Mouse (Mus musculus): ENCODE results near the gene Ddx20.
"Not testable (repeated sequence)": the region's sequence is repeated elsewhere in the genome, so short reads cannot be mapped to it uniquely, and the experiment has no call there.

The Ddx20 gene

DNA sequence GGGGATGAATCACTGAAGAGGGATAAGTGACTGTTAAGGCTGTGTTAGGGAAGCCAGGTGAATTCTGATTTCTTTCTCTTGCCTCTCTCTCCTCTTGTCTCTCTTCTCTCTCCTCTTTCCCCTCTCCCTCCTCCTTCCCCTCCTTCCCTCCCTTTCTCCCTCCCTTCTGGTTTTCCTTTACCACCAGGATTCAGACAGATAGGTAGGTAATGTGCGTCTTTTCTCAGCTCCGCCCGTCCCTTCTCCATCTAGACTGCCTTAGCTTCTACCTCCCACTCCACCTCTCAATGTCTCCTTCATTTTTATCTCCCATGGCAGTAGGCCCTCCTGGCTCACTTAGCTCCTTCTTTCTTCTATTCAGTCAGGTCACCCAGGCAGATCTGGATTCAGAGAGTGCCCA, 18.2 kb upstream of the Ddx20 start:
- DNase-seq (ENCODE audit: low read depth in 1 of 2, low spot score in 2 of 2) = no peak

DNA sequence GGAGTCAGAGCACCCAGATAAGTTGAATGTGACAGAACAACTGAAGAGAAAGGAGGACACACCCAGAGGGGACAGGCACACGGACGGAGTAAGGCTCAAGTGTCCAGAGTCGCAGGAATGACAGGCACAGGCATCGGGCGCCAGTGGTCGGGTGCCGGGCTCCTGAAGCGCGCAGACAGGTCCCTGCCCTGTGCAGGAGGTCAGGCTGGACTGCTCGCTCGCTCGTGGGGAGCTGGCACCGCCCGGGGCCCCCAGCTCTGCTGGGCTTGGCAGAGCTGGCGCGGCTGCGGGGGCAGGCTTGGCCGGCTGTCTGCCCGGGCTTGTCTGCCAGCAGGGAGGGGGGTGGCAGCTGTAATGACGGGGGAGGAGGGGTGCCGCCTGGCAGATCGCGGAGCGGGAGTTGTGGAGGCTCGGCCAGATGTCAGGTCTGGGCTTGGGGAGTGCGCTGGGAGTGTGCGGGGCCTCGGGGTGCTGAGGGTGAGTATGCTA, 17.7 kb upstream of the Ddx20 start:
- no peak for DNase-seq (ENCODE audit: low read depth in 1 of 2, low spot score in 2 of 2)

DNA sequence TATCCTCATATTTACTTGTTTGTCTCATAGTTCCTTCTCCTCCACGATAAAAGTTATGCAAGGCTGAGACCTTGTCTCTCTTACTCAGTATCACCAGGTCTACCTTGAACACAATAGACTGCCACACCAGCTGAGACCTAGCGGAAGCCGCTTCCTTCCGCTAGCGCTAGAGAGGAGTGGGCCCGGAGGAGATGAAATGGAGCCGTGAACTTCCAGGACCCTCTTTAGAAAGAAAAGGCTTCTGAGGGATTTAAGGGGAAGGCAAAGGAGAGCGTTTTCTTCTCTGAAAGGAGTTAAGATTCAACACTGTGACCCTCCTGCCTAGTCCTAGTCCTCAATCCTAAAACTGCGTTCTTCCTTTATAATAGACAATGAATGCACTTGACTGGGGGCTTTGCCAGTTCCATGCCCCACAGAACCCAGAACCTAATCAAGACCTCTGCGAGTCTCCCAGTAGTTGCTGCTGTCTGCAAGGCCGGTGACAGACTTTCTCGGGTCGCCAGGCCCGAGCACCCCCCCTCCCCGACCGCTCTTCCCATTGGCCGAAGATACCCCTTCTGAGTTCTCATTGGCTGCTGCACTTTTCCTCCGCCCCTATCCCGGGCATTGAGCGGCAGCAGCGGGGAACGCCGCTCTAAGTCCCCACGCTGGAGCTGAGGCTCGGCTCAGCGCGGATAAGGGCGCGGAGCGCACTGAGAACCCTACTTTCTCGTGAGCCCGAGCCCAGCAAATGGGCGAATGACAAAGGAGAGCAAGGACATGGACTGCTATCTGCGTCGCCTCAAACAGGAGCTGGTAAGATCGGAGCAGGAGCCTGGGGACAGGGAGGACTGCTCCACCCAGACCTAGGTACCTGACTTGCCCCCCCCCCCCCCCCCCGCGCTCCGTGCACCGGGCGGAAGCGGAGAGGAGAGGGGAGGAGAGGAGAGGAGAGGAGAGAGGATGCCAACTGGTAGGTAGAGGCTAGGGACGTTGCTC, 16.9 kb upstream of the Ddx20 start, which contains the start of gene Inka2:
TSS of gene Inka2 (plus strand) at position 569 of the 978 bp plus-strand sequence.
- no peak for DNase-seq (ENCODE audit: low read depth in 1 of 2, low spot score in 2 of 2)

DNA sequence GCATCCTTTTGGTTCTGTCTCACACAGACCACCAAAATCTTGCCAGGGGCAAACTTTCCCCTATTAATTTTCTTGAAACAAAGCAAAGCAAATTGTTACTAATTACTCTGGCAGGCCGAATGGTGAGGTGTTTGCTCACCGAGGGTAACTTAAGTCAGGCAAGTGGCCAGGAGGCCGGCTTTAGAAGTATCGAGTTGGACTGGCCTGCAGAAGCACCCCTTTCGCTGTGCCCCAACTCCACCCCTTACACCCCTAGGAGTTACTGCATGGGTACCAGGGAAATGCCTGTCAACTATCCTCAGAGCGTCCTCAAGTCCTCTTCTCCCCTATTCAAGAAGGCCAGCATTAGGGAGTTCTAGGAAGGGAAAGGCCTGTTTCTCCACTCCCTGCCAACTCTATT, 16.2 kb upstream of the Ddx20 start:
- no peak for DNase-seq (ENCODE audit: low read depth in 1 of 2, low spot score in 2 of 2)

DNA sequence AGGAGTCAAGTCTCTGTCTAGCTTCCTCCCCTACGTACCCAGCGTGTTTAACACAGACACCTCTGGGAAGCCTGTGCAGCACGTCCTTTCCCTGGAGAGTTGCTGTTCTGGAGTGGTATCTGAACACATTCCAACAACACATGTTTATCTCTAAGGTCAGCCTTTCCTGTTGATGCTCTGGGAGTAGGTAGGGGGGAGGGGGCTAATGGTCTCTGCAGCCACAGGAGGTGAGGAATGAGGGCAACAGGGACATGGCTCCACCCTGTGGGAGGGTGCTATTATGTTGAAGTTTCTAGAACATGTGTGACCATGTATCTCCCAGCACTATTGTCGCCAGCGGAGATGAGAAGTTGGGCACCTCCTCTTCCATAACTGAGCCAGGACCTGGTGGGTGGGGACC, 14.0 kb upstream of the Ddx20 start:
- no peak for DNase-seq (ENCODE audit: low read depth in 1 of 2, low spot score in 2 of 2)

DNA sequence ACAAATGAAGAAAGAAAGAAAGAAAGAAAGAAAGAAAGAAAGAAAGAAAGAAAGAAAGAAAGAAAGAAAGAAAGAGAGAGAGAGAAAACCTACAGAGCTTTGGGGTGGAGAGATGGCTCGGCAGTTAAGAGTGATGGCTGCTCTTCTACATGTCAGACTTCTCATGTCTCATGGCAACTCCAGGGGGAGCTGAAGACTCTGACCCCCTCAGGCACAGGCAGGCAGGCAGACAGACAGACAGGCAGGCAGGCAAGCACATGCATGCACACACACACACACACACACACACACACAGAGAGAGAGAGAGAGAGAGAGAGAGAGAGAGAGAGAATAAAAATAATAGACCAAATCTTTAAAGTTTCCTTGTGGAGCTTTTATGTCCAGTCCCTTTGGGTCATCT, 13.4 kb upstream of the Ddx20 start:
- DNase-seq (ENCODE audit: low read depth in 1 of 2, low spot score in 2 of 2) = not testable (repeated sequence)

DNA sequence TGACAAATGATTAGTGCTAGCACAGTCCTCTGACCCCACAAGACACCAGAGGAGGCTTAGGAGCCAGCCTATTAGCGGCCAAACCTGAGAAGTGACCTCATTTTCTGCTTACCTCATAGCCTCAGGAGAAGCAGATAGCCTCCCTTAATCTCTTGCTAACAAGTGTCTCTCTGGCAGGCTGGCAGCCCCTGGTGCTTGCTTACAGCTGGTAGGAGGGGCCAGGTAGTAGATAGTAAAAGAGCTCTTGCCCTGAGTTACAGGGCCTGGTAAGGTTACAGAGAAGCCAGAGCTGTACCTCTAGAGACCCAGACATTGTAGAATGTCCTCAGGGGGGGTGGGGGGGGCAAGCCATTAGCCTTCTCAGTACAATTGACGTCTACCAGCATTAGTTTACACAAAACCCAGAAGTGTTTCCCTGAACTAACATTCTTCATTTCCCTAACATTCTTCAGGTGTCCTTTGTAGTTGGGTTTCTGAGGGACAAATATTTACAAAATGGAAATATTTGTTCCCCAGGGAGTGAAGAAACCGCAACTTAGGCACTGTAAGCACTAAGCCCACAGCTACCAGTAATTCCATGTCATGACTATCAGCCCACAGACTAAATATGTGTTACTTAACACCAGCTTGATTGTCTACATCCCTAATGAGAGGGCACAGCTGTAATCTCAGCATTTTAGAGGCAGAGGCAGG, 12.0 kb upstream of the Ddx20 start:
- DNase-seq (ENCODE audit: low read depth in 1 of 2, low spot score in 2 of 2) = no peak

DNA sequence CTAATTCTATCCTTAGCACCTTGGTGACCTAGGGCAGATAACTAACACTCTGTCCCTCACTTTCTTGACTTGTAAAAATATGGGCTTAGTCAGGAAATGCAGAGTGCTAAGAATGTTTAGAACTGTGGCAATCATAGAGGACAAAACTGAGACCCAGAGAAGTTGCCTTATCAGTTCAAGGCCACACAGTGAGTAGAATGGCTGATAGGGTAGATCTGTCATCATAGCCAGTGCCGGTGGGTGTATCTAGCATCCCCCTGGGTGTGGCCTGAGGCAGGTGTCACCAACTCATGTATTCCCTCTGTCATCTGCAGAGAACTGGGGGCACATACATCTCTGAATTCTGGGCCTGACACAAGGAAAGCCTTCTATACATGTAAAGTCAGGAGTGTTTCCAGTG, 10.9 kb upstream of the Ddx20 start:
- DNase-seq (ENCODE audit: low read depth in 1 of 2, low spot score in 2 of 2) = no peak

DNA sequence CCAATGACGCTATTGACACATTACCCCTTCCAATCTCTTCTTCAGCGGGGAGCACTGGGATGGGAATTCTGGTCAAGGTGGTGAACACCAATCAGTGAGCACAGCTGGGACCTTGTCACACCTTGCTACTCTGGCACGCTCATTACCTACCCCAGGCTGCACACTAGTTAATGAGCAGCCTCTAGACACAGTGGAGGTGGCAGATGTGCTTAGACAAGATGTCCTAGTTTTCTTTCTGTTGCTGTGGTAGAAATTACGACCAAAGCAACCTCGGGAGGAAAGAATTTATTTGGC, 9.7 kb upstream of the Ddx20 start:
- no peak for DNase-seq (ENCODE audit: low read depth in 1 of 2, low spot score in 2 of 2)

DNA sequence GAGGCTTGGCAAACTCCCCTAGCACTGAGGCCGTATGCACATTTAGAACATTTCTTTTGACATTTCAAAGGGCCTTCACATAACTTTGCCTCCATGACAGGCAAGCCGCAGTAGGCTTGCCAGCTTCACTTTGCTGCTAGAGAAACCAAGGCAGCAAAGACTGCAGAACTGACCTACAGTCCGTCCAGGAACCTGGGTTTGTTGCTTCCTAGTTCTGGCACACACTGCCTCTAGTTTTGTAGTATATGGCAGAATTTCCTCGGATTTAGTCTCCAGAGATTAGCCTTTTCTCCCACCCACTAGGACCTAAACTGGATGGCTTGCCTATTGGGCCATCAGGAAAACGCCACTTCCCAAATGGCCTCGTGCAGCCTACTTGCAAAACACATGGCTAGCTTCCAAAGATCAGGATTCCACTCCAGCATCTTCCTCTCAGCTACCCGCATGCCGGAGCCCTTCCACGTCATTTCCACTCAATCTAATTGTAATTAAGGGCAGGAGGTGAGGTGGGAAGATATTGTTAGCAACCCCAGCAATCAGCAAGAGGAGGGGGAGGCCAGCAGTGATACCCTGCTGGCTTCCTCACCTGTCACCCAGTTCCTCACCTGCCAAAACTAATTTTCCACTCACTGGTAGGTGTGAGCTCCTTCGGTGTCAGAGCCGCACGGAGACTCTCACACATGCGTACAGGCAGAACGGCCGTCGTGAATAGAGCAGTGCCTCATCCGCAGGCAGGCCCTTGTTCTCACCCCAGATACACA, 9.2 kb upstream of the Ddx20 start:
- no peak for DNase-seq (ENCODE audit: low read depth in 1 of 2, low spot score in 2 of 2)

DNA sequence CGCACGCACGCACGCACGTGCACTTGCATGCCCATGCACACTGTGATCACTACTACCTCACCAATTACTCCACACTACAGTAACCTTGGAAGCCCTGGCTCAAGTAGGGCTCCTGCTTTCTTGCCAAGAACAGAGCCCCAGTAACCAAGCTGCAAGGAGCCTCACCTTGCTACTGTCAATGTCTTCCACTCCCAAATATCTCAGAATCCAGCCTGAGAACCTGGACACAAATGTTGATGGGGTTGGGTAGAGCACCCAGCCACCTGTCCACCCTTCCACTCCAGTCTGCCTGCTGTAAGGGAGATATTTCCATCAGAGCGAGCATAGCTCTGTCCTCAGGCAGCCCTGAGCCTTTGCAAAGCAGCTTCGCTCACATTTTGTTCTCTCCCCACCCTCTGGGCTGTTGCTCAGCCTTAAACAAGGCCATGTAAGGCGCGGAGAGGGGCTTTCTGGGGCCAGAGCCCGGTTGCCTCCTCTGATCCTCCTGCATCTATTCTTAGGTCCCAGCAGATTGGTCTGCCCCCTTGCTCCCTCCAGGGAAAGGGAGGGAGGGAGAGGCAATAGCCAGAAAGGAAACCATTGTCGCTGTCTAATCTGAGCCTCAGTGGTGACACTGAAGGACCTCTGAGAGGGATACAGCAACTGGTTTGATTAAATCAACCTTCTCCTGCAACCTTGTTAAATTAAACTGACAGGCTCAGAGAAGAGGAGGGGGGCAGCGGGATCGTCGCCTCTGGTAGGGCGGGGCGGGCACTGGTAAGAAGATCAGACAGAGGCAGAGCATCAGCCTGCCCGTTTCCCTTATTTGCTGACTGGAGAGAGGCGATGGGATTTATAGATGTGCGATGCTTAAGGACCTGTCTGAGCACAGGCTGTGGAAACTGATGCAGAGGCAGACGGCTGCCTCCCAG, 8.4 kb upstream of the Ddx20 start:
- DNase-seq (ENCODE audit: low read depth in 1 of 2, low spot score in 2 of 2) = no peak

DNA sequence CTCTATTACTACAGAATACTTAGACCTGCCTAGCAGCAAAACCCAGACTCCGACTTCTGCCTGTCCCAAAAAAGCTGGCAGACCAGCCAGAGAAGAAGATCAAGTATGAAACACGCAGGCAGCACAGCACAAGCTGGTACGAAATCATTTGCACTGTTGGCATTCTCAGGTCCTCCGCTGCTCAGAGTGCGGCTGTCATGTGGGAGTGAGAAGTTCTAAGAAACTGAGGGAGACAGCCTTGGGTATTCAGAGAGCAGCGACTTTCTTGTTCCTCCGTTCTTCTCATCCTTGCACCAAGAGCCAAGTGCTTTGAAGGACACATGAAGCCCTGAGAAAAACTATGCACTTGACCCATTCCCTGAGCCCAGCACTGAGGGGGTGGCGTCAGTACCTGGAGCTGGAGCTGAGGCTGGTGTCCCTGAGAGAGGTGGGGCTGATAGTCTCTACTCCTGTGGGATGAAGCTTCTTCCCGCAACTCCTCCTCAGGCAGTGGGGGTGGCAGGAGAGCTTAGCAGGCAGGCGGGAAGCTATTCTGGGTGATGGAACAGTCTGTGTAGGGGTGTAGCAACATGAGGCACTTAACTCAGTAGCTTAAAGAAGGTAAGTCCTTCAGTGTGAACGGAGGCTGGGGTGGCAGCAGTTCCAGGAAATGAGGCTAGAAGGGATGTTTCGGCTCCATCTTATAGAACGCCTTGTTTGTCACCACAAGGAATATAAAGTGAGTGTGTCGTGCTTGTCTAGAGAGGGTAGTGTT, 6.1 kb upstream of the Ddx20 start:
- DNase-seq (ENCODE audit: low read depth in 1 of 2, low spot score in 2 of 2) = no peak

DNA sequence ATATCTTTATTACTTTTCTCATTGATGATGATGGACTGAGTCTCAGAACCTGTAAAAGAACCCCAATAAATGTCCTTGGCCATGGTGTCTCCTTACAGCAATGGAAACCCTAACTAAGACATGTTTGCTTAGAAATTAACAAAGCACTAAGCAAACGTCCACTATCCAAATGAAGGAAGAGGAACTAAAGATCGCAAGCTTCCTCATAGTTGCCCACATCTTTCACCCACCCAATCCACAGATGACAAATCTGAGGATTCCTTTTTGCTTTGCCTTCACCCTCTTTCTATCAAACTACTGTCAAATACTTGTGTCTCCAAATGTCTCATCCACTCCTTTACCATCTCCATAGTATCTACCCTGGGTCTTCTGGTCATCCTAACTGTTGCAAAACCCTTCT, 1.2 kb upstream of the Ddx20 start:
- DNase-seq (ENCODE audit: low read depth in 1 of 2, low spot score in 2 of 2) = no peak

DNA sequence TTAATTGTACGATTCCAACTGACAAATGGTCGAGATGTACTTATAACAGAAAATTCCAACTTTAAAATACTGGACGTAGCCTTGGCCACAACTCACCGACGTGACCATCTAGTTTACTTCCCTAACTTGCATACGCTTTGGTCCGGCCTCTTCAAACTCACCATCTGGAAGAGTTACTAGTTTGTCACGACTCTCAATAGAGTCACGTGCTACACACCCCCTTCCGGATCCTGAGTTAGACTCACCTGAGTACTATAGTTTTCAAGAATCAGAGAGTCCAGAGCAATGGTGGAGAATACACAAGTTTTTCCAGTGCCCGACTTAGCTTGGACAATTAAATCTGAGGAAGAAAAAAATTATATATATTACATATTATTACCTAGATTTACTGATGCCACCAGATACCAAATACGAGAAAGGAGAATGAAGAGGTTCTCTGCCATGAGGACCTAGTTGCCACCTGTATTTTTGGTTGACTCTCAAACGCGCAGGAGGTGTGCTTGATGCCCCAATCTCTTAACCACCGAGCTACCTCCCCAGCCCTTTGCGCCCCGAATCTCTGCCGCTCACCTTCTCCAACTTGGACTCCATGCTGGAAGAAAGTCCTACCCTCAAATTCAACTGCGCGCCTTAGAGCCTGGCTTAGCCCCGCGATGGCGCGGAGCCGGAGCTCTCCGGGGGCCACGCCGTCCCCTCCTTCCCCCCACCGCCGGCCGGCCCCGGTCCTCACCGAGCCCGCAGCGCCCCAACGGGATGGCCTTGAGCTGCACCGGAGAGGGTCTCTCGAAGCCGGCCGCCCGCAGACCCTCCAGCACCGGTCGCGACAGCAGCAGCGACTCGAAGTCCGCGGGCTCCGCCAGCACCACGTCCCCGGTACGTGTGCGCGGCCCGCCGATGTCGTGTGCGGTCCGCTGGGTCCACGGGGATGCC, 715 bp downstream of the Ddx20 start:
- DNase-seq (ENCODE audit: low read depth in 1 of 2, low spot score in 2 of 2) = no peak

DNA sequence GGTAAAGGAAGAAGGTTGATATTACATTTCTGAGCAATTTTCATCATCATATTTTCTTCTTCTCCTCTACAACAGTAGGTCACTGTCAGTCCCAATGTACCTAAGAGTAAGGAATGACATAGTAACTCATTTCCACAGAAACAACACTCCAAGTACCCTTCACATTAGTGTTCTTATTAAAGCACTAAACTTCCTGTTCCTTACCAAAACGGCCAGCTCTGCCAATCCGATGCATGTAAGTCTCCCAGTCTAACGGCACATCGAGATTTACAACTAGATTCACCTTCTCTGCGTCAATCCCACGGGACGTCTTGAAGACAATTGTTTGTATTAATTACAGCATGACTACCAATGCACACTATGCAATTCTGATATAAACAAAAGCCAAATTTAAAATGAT, 7.0 kb downstream of the Ddx20 start:
- no peak for DNase-seq (ENCODE audit: low read depth in 1 of 2, low spot score in 2 of 2)

DNA sequence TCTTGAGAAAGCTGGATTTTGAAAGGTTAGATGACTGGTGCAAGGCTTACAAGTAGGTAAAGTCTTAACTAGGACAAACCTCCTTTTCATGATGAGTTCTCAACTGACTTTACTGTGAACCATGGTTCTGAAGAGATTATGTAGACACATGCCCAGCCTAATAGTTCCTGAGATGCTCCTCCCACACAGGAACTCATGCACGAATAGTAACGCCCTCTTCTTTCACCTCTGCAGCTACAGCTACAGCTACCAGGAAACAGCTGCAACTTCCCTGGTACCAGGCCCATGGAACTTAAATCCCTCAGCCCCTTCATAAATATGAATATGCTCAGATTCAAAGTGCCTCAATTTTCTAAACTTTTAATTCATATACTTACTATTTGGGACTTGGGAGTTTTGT, 11.4 kb downstream of the Ddx20 start:
- DNase-seq (ENCODE audit: low read depth in 1 of 2, low spot score in 2 of 2) = no peak

DNA sequence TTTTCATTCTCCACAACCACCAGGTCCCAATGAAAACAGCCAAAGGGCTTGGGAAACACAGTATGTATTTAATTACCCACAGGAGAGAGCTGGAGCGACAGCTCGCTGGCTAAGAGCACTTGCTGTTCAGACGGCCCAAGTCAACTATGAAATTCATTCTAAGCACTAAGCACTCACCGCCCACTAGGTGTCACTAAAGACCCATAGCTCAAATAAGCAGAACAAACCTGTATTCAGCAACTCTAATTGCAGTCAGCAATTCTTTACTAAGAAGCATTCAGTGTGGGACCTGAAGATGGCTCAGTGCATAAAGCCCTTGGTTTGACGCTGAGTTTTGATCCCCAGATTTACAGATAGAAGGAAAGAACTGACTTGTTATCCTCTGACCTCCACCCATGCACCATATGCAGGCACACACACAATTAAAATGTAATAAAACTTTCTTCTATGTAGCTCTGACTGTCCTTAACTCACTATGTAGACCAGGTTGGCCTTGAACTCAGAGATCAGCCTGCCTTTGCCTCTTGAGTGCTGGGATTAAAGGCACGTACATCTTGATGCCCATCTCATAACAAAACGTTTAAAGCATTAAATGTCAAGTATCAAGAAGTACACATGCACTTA, 12.7 kb downstream of the Ddx20 start:
- peak; percentile 28 to 42 for DNase-seq (ENCODE audit: low read depth in 1 of 2, low spot score in 2 of 2)

DNA sequence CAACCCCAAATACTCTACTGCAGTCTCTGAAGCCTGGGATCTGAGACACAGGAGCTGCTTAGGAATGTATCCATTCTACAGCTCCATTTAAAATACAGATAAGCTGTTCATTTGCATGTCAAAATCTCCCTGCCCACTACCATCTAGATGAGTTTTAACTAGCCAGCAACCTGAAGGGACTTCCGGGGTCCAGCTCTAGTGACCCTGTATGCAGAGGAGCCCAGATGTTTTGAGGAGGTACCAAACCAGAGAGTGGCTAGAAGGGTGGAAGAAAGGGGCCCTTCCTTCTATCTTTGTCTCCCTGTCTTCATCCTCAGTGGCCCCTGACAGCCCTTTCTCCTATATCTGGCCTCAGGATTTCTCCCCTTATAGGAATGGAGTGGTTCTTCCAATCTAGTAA, 16.6 kb downstream of the Ddx20 start:
- no peak for DNase-seq (ENCODE audit: low read depth in 1 of 2, low spot score in 2 of 2)

Data from monocyte, adult 2 months (primary cell).